Mouse (Mus musculus) liver, embryonic 16.5 days (tissue): ENCODE data around the gene Ksr2. TPM values are rescaled to one million over a fixed set of nuclear protein-coding genes. Genes with fewer than 3 reads are reported as not detected.

Source experiments
- ATAC-seq: fragments of 200-750 bp; cut with Nextera tagmentation; 2 replicates; pipeline ENCODE4 v1.8.0; 2017; ENCODE audit warnings: low read depth, mild to moderate bottlenecking, moderate number of reproducible peaks, moderate library complexity
- H3K27ac ChIP-seq: fragments of 300-500 bp; sonication (generic); 2 replicates; pipeline ENCODE4 v1.5.1; 2014; ENCODE audit warnings: mild to moderate bottlenecking, low read length
- H3K27me3 ChIP-seq: fragments of 300-500 bp; sonication (generic); 2 replicates; pipeline ENCODE4 v1.6.1; 2014; ENCODE audit warnings: low read depth, low read length, mixed read lengths; ENCODE audit not compliant: control insufficient read depth, insufficient read depth
- H3K36me3 ChIP-seq: fragments of 300-500 bp; sonication (generic); 2 replicates; pipeline ENCODE4 v1.6.1; 2014; ENCODE audit warnings: mild to moderate bottlenecking; ENCODE audit not compliant: control insufficient read depth, insufficient read depth
- H3K4me1 ChIP-seq: fragments of 300-500 bp; sonication (generic); 2 replicates; pipeline ENCODE4 v1.6.1; 2014; ENCODE audit warnings: low read depth, low read length, mixed read lengths; ENCODE audit not compliant: control insufficient read depth
- H3K4me2 ChIP-seq: fragments of 300-500 bp; sonication (generic); 2 replicates; pipeline ENCODE4 v1.6.1; 2014; ENCODE audit warnings: low read depth, low read length, mixed read lengths
- H3K4me3 ChIP-seq: fragments of 300-500 bp; sonication (generic); 2 replicates; pipeline ENCODE4 v1.5.1; 2014; ENCODE audit warnings: low read depth, mild to moderate bottlenecking, low read length
- H3K9ac ChIP-seq: fragments of 300-500 bp; sonication (generic); 2 replicates; pipeline ENCODE4 v1.6.1; 2014; ENCODE audit warnings: low read depth, low read length
- H3K9me3 ChIP-seq: fragments of 300-500 bp; sonication (generic); replicated peaks from 2 replicates; pipeline ENCODE4 v1.6.1; 2016; ENCODE audit warnings: low read length; ENCODE audit not compliant: control insufficient read depth
- WGBS: fragments of 180-500 bp; shearing (Covaris S2); extraction: QIAGEN DNeasy Blood & Tissue Kit; methylation state at CpG from one replicate; pipeline ENCODE4 v1.1.7; 2014; ENCODE audit not compliant: insufficient replicate concordance; 5-methylcytosine and 5-hydroxymethylcytosine counted together
- polyA plus RNA-seq: library from polyadenylated mRNA; unstranded; fragments of >200 nt; fragmentation: Nextera tagmentation; extraction: Ambion mirVana; gene quantifications from 2 replicates; pipeline ENCODE4 v1.2.1, GENCODE M21; 2015

Gene Ksr2
- polyA plus RNA-seq, 1 experiment from 2014 or later: 0.06 TPM

GRCm38 (mm10) chr5:117675840-117676239 lies 262.0 kb downstream of the Ksr2 start:
- Histone ChIP-seq H3K9ac (no peak overlapping the region), H3K4me3 (no peak overlapping the region), H3K36me3 (no peaks in the 10 kb centered on the region), H3K4me1 (no peaks in the 10 kb centered on the region), H3K27me3 (no peaks in the 10 kb centered on the region), H3K27ac (no peak overlapping the region), H3K4me2 (no peak overlapping the region), H3K9me3 (no peaks in the 10 kb centered on the region)
- ATAC-seq: no peak
- WGBS: 69% methylated on average over 8 of the region's 8 CpGs

DNA sequence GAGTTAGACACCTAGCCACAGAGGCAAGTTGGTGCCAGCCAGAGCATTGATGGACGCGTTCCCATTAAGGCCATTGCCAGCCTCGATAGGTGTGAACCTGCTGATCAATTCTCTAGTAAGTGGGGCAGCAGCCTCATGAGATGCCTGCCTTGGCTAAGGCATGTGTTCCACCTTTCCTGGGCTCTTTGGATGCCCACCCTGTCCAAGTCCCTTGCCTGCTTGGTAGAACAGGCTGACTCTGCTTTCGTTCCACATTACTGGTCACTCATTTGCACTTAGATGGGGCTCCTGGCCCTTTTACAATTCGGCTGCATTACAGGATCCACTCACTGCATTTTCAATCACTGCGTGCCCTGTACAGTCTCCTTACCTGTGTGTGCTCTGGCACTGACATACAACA lies 263.4 kb downstream of the Ksr2 start:
- H3K4me1 ChIP-seq: no peaks in the 10 kb centered on the region
- H3K27me3 ChIP-seq: no peaks in the 10 kb centered on the region
- no peaks in the 10 kb centered on the region for H3K36me3 ChIP-seq
- no peak overlapping the region for H3K9ac ChIP-seq
- no peak overlapping the region for H3K4me2 ChIP-seq
- no peak for ATAC-seq
- WGBS: 71% methylated on average over 6 of the region's 6 CpGs
- no peaks in the 10 kb centered on the region for H3K9me3 ChIP-seq
- H3K27ac ChIP-seq: no peak overlapping the region
- no peak overlapping the region for H3K4me3 ChIP-seq

DNA sequence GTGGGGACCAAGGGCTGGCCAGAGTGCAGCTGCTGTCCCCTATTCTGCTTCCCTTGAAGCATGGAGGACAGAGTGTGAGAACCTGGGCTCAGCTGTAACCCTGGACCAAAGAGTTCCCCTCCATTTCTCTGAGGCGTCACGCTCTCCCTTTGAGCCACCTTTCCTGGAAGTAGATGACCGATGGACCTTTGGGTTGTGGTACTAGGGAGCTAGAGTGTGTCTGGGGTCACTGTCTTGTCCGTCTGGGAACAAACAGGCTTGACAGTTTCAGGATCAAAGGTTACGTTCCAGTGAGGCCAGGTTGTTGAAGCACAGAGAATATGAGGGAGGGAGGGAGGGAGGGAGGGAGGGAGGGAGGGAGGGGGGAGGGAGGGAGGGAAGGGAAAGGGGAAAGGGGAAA lies 264.6 kb downstream of the Ksr2 start:
- 49% methylated on average over 5 of the region's 5 CpGs for WGBS
- no peak for ATAC-seq

DNA sequence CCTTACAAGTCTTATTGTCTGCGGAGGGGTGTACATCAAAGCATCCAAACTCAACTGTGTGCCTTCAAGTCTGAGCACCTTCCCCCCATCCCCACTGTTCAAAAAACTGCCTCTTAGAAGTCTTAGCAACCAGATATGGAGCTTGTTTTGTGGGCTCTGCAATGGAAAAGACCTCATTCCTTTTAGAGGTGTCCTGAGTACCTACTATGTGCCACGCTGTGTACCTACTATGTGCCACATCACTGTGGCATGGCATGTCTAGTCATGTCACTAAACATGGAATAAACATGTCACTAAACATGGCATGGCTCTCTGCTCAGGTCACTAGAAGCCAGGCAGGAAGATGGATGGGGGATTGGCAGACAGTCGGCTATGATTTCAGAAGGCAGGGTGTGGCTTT lies 268.4 kb downstream of the Ksr2 start:
- Histone ChIP-seq H3K27ac (no peak overlapping the region), H3K27me3 (no peaks in the 10 kb centered on the region), H3K4me2 (no peak overlapping the region), H3K36me3 (no peaks in the 10 kb centered on the region), H3K9me3 (no peaks in the 10 kb centered on the region), H3K9ac (no peak overlapping the region), H3K4me1 (no peaks in the 10 kb centered on the region), H3K4me3 (no peak overlapping the region)
- no peak for ATAC-seq
- 65% methylated on average over 3 of the region's 3 CpGs for WGBS

More for the DNA sequence above, 264.6 kb downstream of the Ksr2 start:
- no peaks in the 10 kb centered on the region for H3K9me3 ChIP-seq
- H3K9ac ChIP-seq: no peak overlapping the region
- no peaks in the 10 kb centered on the region for H3K36me3 ChIP-seq
- H3K4me3 ChIP-seq: no peak overlapping the region
- H3K4me2 ChIP-seq: no peak overlapping the region
- H3K27ac ChIP-seq: no peak overlapping the region
- H3K27me3 ChIP-seq: no peaks in the 10 kb centered on the region
- H3K4me1 ChIP-seq: no peaks in the 10 kb centered on the region

GRCm38 (mm10) chr5:117684491-117684890 lies 270.7 kb downstream of the Ksr2 start:
- ATAC-seq: no peak
- no peaks in the 10 kb centered on the region for H3K36me3 ChIP-seq
- H3K9ac ChIP-seq: no peak overlapping the region
- WGBS: 72% methylated on average over 8 of the region's 8 CpGs
- H3K4me3 ChIP-seq: no peak overlapping the region
- H3K27ac ChIP-seq: no peak overlapping the region
- H3K4me1 ChIP-seq: no peaks in the 10 kb centered on the region
- H3K27me3 ChIP-seq: no peaks in the 10 kb centered on the region
- H3K4me2 ChIP-seq: no peak overlapping the region
- no peaks in the 10 kb centered on the region for H3K9me3 ChIP-seq

- no peaks in the 10 kb centered on the region for H3K36me3 ChIP-seq
- WGBS: 24% methylated on average over 4 of the region's 4 CpGs
- H3K27me3 ChIP-seq: no peaks in the 10 kb centered on the region
- H3K4me3 ChIP-seq: no peak overlapping the region
- no peak overlapping the region for H3K4me2 ChIP-seq
- H3K9me3 ChIP-seq: no peaks in the 10 kb centered on the region
- H3K27ac ChIP-seq: no peak overlapping the region
- no peak for ATAC-seq
- no peaks in the 10 kb centered on the region for H3K4me1 ChIP-seq
- no peak overlapping the region for H3K9ac ChIP-seq
Observed at GRCm38 (mm10) chr5:117687770-117688352, 274.1 kb downstream of the Ksr2 start.

DNA sequence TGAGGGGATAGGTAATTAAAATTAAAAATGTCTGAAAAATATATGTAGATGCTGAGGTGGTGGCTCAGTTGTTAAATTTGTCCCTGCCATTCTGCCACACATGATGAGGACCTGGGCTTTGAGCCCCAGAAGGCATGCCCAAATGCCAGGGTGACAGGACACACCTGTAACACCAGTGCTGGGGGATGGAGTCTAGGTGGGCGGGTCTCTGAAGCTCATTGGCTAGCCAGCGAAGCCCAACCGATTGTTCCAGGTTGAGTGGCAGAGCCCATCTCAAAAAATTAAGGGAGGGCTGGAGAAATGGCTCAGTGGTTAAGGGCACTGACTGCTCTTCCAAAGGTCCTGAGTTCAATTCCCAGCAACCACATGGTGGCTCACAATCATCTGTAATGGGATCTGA lies 274.9 kb downstream of the Ksr2 start:
- 26% methylated on average over 3 of the region's 3 CpGs for WGBS
- Histone ChIP-seq H3K9ac (no peak overlapping the region), H3K4me3 (no peak overlapping the region), H3K36me3 (no peaks in the 10 kb centered on the region), H3K27ac (no peak overlapping the region), H3K4me1 (no peaks in the 10 kb centered on the region), H3K4me2 (no peak overlapping the region), H3K27me3 (no peaks in the 10 kb centered on the region), H3K9me3 (no peaks in the 10 kb centered on the region)
- no peak for ATAC-seq

DNA sequence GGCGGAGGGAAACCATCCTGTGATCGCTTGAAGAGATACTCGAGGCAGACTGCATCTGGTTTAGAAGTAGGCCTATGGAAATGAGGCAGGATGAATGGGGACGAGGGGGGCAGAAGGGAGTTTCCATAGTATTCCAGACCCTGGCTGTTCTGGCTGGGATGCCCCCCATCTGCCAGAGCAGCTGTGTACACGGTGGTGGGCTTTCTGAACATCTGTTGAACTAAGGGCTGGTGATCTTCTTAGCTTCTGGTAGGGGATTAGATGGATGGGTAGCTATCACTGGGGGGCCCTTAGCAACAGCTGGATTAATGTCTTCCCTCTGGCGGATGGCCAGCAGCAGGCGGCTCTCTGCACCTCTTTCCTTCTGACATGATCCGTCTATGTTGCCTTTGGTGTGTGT lies 276.0 kb downstream of the Ksr2 start:
- H3K4me3 ChIP-seq: no peak overlapping the region
- H3K36me3 ChIP-seq: no peaks in the 10 kb centered on the region
- no peak for ATAC-seq
- H3K9ac ChIP-seq: no peak overlapping the region
- no peak overlapping the region for H3K4me2 ChIP-seq
- no peaks in the 10 kb centered on the region for H3K9me3 ChIP-seq
- H3K27ac ChIP-seq: no peak overlapping the region
- no peaks in the 10 kb centered on the region for H3K27me3 ChIP-seq
- 55% methylated on average over 8 of the region's 8 CpGs for WGBS
- no peaks in the 10 kb centered on the region for H3K4me1 ChIP-seq

- H3K36me3 ChIP-seq: no peaks in the 10 kb centered on the region
- H3K4me1 ChIP-seq: no peaks in the 10 kb centered on the region
- ATAC-seq: no peak
- H3K4me2 ChIP-seq: no peak overlapping the region
- no peaks in the 10 kb centered on the region for H3K27me3 ChIP-seq
- H3K4me3 ChIP-seq: no peak overlapping the region
- H3K9ac ChIP-seq: no peak overlapping the region
- H3K27ac ChIP-seq: no peak overlapping the region
- WGBS: 53% methylated on average over 7 of the region's 7 CpGs
- no peaks in the 10 kb centered on the region for H3K9me3 ChIP-seq
Observed at GRCm38 (mm10) chr5:117691271-117691670, 277.5 kb downstream of the Ksr2 start.
